Mouse (Mus musculus) gastrocnemius, postnatal 25 days (tissue): ENCODE results near the gene Usp7. TPM values are rescaled to one million over a fixed set of nuclear protein-coding genes. Genes with fewer than 3 reads are reported as not detected.
"Not testable (repeated sequence)": the region's sequence is repeated elsewhere in the genome, so short reads cannot be mapped to it uniquely, and the experiment has no call there.

ENCODE experiments used
- DNase-seq: peaks from one replicate; pipeline ENCODE4 v3.0.0; 2022
- total RNA-seq, 2 experiments: library from RNA; stranded (reverse); gene quantifications; 1 replicate in 1 of 2; 2 replicates in 1 of 2; pipeline ENCODE4 v1.2.3; 2021

Usp7 gene
- total RNA-seq, 2 experiments from 2014 or later = 49.3 to 49.4 TPM

DNA sequence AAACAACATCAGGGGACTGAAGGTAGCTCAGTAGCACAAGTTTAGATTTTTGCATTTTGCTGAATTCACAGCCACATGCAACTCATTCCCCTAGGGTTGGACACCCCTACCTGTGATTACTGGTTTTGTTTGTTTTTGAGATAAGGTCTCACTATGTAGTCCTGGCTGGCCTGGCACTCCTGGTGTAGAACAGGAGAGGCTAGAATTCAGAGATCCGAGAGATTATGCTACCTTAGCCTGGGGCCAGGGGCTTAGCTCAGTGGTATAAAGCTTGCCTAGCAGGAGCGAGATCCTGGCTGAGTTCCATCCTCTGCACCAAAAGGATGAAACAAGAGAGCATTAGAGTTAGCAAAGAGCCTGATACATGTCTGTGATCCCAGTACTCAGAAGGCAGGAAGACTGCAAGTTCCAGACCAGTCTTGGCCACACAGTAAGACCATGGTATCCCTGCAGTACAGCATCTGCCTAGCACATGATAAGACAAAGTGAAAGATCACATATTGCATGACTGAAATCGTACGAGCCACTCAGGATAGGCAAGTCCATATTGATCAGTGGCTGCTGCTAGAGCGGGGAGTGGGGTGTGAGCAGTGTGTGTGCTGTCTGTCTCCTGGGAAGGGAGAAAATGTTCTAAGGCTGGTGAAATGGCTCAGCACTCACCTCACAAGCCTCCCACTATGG, 40.4 kb downstream of the Usp7 start:
- no peak for DNase-seq

DNA sequence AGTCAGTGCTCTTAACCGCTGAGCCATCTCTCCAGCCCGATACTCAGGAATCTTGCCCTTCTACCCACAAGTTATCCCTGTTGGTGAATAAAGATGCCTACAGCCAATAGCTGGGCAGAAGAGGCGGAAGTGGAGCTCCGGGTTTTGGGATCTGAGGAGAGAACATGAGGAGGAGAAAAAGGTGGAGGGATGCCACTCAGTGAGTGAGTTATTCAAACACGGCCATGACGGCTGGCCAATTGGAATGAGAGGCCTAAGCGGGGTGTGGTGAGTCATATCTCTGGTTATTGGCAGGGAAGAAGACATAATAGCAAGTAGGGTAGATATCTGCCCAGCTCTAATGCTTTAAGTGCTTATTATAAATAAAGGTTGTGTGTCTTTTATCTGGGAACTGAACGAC, 43.2 kb downstream of the Usp7 start:
- no peak for DNase-seq

DNA sequence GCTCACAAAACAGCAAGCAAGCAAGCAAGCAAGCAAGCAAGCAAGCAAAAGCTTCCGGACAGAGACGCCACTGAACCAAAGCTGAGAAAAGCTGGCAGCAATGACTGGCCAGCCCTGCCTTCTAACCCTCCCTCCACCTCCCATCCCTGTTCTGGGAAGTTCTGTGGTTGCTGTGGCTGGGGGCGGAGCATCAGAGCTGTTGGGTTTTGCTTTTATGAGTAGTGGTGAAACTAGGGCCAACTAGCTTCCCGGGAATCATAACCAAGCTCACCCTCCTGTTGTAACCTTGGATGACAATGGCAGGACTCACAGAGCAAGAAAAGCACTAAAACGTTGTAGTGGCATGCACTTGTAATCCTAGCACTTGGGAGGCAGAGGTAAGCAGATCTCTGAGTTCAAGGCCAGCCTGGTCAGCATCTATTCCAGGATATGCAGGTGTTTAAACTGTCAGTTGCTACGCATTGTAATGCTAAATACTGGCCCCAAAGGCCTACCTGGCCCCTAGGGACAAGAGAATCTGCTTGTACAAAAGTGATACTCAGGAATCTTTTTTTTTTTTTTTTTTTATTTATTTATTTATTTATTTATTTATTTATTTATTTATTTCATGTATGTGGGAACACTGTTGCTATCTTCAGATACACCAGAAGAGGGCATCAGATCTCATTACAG, 43.8 kb downstream of the Usp7 start:
- DNase-seq = no peak

DNA sequence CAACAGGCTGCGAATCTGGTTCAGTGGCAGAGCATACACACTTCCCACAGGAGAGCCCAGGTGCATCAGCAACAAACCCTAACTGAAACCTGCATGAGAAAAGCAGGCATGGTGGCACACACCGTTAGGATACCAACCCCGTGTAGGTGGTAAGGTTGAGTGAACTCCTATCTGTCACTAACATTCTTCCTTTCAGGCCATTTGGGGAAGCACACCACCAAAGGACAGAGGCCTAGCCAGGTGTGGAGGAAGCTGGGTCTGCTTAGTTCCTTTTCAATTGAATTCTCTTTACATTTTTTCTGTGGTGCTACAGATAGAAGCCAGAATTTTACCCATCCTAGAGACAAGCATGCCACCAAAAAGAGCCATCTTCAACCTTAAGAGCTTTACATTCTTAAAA, 44.3 kb downstream of the Usp7 start:
- no peak for DNase-seq

DNA sequence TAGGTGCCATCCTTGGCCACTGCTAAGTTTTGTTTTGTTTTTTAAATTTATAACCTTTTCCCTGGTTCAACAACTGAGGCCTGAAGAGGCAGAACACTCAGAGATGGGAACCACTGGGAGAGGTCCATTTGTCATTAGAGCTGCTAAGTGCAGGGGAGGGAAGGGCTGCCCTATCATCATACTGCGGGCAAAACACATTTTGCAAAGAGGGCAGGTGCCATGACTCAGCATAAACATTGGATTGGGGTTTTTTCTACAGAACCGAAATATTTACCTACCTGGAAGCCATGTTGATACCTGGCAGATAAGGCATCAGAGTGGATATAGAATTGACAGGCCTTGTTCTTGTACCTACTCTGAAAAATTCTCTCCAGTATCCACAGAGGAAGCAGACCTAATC, 45.6 kb downstream of the Usp7 start:
- no peak for DNase-seq

DNA sequence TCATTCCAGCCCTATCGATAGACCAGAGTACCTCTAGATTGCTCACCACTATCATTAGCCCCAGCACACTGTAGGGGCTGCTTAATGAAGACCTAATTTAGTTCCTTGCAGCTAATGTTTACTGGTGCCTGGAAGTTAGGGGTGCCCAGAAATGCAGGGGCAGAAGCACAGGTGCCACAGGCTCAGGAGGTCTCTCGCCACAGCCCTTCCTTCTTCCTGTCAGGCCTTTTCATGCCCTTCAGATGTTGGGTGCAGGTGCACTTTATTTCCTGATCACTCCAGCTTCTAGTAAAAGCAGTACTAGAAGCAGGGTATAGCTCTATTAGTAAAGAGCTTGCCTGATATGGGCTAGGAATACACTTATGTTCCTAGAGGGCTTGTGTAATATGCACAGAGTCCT, 46.4 kb downstream of the Usp7 start:
- no peak for DNase-seq

DNA sequence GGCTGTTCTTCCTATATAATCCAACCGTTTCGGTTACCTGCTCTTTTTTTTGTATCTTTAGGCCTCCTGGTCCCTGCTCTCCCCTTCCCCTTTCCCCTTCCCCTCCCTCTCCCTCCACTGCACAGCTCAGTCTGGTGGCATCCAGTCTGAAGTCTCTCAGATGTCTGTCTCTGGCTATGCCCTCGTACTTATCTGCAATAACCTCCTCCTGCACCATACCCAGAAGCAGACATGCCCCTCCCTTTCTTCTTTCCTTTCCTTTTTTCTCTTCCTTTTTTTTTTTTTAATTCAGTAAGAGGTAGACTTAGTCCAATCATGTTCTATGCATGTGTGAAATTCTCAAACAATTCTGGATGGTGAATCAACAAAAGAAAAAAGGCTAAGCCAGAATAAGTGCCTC, 48.1 kb downstream of the Usp7 start:
- no peak for DNase-seq

DNA sequence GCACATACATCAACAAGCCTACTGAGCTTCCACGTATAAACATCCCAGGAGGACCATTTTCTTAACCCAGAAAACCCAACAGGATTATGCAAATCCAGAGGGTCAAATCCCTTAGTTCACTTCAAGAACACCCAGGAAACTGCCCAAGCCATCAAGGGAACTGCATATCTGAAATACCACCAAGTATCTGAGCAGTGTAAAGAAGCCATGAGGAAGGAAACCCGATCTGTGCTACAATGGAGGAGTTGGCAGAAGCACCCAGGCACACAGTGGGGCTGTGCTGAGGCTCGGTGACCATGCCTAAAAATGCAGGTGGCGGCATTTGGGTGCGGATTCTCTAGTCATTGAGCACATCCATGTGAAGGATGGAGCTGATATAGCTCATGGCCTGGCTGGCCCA, 50.4 kb downstream of the Usp7 start:
- DNase-seq = no peak

DNA sequence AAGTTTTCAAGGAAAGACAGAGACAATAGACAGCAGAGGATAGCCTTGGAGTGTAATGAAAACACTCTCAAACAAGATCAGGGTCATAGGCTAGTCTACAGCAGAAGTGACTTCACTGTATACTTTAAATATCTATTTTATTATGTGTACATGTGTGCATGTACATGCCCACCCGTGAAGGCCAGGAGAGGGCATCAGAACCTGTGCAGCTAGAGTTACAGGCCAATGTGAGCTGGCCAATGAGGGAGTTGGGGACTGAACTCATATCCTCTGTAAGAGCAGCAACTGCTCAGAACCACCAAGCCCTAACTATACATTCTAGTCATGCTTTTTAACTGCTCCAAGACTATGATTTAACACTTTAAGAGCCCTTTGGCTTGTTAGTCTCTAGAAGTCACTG, 51.0 kb downstream of the Usp7 start:
- no peak for DNase-seq

DNA sequence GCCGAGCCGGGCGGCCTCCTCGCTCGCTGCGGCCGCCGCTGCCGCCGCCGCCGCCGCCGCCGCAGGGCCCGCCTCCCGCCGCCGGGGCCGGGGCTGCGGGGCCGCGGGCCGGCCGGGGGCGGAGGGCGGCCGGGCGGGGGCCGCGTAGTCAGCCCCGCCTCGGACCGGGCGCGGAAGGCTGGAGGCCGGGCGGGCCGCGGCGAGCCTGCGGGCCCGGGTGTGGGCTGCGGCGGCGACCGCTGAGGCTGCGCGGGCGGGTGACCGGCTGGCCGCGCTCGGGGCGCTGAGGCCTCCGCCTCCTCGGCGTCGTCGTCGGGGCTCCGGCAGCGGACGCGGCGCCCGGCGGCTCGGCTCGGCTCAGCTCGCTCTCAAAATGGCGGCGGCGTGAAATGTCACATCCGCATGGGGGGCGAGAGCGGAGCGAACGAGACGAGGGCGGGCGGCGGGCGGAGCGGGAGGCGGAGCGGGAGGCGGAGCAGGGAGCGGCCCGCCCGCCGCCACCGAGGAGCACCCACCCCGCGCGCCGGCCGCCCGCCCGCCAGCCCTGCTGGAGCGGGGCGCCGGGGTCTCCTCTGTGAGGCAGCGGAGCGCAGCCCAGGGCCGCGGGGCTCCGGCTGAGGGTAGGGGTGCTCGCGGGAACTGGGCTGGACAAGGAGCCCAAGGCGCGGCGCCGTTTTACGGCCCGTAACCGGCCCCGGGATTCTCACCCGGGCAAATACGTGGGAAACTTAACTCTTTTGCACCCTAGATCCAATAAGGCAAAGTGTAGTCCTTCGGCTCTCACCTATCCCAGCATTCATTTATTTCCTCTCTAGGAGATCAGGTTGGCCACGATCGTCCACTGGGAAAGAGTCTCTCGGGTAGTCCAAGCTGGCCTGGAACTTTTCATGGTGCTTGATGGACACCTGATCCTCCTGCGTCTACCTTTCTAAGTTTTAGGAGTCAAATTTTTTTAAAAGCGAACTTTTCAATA, 53.3 kb downstream of the Usp7 start:
- peak; percentile 88 for DNase-seq

DNA sequence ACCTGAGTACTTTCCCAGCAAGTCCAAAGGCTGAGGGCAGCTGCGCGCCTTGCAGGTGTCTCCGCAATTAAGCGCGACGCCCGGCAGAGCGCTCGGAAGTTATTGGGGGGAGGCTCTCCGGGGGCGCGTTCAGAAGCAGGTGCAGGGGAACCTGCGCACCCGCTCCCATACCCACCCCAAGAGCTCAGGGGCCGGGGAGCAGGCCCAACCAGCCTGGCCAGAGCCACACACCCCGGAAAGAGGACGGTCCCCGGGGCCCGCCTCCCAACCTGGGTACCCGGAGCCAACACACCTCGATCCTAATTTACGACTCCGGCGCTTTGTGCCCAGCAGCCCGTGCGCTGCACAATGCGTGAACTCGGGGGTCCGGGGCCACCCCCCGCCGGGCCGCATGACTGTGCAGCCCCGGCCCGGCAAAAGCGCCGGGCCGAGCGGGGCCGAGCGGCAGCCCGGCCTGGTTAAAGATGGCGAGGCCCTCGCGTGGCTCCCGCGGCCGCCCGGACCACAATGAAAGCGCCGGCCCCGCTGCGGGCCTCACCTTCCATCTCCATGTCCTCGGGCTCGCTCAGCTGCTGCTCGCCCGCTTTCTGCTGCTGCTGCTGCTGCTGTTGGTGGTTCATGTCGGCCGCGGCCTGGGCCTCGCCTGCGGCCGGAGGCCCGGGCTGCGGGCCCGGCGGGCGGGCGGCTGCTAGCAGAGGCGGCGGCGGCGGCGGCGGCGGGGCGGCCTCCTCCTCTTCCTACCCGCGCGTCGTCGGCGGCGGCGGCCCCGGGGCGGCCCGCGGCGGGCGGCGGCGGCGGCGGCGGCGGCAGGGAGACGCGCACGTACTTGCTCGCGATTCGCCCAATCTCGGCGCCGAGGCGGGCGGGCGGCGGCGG, 54.2 kb downstream of the Usp7 start:
- peak; percentile 28 for DNase-seq

DNA sequence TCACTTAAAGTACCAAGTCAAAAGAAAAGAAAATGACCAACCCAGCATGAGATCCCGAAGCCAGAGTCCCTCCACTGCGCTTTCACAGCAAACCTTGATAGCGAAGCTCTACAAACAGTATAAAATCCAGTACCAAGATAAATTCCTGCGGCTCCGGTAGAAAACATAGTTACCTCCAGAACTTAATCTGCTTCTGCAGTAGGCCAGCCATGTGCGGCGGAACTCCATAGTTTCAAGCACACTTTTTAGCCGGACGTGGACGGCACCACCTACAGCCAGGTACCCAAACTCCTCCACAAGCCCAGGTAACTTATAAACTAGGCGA, 54.8 kb downstream of the Usp7 start:
- no peak for DNase-seq

DNA sequence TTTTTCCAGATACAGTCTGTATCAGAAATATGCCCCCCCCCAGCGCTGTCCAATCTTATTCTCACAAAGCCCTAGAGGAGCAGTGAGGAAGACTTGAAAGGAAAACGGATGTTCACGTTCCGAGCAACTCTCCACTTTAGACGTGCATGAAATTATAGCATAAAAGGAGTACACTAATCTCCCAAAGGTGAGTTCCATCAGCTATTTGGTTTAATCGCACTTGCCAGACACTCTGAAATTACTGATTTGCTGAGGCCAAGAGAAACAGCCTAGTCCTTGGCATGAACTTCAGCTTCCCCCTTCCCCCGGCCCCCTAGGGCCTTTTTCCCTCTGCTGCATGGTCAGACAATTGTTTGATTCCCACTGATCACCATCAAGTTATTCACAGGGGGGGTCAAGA, 55.4 kb downstream of the Usp7 start:
- no peak for DNase-seq

DNA sequence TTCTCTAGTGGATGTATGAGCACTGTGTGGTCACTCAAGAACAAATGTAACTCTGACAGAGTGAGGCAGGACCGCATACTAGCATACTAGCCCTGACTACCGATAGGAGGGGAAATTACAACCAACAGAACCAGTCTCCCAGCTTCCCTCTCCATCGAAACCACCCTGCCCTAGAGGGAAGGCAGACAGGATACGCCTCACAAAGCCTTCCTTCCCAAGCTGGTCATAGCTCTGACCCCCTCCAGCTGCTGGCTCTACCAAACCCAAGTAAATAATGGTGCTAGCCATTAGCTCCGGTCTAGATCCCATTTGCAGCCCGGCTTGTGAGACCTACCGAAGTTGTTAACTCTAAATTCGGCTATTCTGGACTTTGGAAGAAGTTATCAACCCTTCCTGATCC, 56.1 kb downstream of the Usp7 start:
- DNase-seq = no peak

DNA sequence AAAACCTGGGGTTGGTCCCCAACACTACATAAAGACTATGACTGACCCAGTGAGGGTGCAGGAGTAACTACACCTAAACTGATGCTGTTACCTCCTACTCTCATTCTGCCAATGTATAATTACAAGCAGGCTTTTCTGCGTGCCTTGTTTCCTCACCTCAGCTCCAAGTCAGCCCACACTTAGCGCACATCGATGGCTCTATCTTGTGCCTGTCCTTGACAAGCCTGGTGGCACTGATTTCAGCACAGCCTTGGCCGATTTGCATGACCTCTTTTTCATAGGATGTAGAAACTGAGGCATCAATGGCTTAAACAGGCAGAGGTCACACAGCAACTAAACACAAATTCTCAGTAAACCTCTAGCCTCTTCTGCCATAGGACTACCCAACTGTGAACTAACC, 57.4 kb downstream of the Usp7 start:
- DNase-seq = no peak

DNA sequence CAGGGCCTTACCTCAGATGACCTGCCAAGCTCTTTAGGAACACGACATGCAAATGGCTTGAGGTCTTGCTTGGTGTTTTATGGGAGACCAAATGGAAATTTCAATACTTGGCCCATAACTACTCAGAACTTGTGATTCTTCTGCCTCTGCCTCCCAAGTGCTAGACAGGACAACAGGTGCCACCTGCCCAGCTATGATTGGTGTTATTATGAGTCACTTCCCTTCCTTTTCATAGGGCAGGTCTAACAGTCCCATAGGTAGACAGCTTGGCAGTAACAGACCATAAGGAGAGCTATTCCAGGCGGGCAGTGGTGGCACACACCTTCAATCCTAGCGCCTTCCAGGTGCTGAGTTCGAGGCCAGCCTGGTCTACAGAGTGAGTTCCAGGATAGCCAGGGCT, 58.5 kb downstream of the Usp7 start:
- no peak for DNase-seq

DNA sequence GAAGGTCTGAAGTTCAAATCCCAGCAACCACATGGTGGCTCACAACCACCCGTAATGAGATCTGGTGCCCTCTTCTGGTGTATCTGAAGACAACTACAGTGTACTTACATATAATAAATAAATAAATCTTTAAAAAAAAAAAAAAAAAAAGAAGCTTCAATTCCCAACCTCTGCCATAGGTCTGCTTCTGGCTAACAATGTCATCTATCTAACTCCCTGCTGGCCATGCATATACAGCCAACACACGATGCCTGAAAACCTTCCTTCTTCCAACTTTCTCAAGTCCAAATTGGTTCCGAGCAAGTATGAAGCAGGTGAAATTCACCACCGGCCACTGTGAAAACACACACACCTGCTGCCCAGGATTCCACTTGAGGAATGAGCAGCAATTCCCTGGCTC, 59.7 kb downstream of the Usp7 start:
- DNase-seq = not testable (repeated sequence)

DNA sequence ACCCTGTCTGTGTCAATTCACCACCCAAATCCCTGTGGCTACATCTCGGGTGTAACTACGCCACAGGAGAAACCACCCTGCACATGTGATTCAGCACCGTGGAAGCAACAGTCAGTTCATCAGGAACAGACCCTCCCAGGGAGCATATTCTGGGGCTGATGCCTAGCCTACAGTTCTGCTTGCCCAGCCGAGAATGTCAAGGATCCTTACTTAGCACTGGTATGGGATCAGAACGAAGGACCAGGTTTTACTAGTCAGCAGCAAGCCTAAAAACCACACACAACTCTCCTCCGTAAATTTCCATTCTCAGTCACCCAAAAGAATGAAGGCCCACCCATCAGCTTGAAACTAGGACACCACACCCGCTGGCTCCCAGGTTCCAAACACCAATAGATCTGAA, 60.5 kb downstream of the Usp7 start:
- DNase-seq = no peak

DNA sequence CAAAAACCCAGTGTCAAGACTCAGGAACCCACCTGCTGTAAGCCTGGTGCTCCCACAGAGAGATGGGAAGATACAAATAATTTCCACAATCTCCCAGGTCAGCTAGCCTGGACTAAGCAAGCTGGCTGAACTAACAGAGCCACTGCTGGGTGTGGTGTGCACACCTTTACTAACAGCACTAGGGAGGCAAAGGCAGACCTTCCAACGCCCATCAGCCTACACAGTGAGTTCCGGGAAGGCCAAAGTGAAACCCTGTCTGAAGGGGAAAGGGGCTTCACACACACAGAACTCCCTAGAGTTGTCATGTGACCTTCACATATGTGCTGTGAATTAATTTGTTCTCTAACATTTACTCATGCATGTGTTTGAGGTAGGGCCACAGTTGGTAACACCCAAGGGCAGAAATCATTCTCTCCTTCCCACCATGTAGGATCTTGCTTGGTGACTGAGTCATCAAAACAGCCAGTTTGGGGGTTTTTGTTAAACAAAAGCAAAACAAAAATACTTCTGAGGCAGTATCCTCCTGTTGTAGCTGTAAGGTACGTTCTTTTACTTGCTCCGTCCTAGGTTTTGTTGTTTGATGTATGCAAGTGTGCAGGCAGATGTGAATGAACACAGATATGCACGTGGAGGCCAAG, 63.9 kb downstream of the Usp7 start:
- DNase-seq = no peak

DNA sequence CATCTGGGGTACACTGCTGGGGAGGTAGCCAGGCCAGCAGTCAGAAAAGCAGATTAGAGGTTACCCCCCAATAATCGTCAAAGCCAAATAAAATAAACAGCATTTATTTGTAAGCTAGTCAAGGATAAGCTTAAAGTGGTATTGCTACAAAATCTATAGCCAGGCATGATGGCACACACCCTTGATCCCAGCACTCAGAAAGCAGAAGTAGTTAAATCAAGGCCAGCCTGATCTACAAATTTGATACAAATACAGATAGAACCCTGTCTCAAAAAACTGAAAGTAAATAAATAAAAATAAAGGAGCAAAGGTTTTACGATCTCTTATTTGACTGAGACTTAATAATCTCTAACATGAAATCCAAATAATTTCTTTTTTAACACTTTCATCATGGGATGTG, 66.3 kb downstream of the Usp7 start:
- no peak for DNase-seq

DNA sequence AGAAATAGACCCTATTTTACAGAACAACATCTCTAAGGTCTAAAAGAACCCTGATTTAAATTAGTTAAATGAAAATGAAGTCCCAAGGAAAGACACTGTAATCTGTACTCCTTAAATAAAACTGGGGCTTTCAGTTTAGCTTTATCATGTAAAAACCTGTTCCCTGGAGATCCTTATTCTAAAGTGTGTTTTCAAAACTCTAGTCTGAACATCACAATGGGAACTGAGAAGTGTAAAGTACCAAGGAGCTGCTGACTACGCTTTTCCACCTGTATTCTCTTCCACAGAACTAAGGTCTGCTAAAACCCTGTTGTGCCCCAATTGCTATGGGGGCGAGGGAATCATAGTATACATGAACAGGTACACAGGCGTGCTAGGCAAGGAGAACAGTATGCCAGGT, 68.1 kb downstream of the Usp7 start:
- DNase-seq = no peak

DNA sequence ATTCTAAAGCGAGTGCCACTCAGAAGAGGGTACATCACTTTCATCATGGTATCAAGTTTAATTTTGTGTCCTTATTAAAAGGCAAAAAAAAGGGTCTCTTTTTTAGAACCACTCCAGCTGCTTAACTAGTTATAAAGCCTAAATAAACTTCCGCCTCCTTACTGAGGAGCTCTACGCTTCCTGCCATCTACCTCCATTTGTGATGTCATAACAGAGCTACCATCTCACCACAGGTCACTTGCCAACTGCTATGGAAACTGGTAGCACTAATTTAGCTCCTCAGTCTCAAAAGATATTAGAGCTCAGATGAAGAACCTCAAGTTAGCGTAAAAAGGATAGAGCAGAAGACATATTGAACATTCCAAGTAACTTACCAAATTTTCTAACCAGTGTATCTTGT, 71.7 kb downstream of the Usp7 start:
- DNase-seq = no peak
